Mouse (Mus musculus) right cerebral cortex, postnatal 36 days (tissue): ENCODE measurements around the gene 4930438A08Rik.
"Not testable (repeated sequence)": the region's sequence is repeated elsewhere in the genome, so short reads cannot be mapped to it uniquely, and the experiment has no call there.

Experiments used
- DNase-seq, 2 experiments: peaks; one replicate each; pipeline ENCODE4 v3.0.0; 2022; ENCODE audit warnings: low spot score in 2 of 2, mixed read lengths in 1 of 2

The 4930438A08Rik gene

DNA sequence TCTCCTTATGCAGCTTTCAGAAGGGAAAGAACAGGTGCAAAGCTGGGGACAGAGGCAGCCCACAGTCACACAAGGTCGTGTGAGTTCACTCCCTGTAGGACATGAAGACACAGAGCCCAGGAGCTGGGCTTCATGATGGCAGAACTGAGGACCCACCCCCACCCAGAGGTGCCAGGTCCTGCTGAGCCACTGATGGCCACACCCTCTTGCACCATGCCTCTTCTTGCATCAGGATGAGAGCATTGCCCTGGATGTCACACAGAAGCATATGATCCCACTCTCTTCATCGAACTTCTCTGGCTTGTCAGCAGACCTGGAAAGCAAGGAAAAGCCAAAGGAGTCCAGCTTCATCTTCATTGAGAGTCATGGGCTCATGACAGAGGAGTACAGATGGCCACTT, at the start of gene 4930438A08Rik:
Gene 4930438A08Rik, plus strand, starts transcription at position 228 of the 400 bp plus-strand sequence.
- no peak for DNase-seq

DNA sequence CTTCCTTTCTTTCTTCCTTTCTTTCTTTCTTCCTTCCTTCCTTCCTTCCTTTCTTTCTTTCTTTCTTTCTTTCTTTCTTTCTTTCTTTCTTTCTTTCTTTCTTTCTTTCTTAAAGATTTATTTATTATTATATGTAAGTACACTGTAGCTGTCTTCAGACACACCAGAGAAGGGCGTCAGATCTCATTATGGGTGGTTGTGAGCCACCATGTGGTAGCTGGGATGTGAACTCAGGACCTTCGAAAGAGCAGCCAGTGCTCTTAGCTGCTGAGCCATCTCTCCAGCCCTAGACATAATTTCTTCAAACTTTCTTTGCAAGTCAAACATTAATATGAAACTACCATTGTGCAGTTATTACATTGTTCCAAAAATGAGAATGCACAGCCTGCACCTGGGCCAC, 49.7 kb upstream of the 4930438A08Rik start:
- DNase-seq = not testable (repeated sequence)

DNA sequence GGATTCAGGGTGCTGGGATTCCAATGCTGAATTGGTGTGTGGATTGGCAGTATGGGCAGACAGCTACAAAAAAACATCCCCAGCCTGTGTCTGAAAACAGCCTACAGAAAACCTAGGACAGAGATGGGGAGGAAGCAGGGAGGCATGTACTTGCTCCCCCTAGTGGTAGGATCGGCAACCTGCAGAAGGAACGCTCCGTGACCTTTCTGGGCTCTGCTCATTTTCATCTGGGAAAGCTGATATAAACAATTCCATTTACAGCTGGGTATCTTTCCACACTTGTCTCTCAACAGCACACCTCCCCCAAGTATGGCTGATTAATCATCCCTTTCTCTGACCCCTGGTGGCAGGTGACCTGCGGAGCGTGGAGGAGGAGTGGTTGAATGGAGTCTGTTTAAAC, 48.9 kb upstream of the 4930438A08Rik start:
- peak; percentile 12 to 32 for DNase-seq

DNA sequence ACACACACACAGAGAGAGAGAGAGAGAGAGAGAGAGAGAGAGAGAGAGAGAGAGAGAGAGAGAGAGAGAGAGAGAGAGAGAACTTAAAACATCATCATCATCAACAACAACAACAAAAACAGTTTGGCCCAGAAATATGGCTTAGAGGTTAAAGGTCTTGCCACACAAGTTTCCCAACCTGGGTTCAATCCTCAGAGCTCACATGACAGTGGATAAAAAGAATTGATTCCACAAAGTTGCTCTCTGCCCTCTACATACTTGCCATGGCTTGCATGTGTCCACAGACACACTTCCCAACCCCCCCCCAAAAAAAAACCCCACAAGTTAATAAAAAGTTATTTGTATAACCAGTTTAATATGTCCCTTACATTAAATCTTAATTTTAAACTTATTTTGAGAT, 48.2 kb upstream of the 4930438A08Rik start:
- DNase-seq = no peak

DNA sequence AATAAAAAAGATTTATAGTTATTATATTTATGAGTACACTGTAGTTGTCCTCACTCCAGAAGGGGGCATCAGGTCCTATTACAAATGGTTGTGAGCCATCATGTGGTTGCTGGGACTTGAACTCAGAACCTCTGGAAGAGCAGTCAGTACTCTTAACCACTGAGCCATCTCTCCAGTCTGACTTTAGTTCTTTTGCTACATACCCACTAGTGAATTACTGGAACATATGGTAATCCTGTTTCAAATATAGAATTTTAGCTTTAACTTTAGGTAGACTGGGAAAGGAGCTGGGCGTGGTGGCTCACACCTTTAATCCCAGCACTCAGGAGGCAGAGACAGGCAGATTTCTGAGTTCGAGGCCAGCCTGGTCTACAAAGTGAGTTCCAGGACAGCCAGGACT, 46.6 kb upstream of the 4930438A08Rik start:
- not testable (repeated sequence) for DNase-seq

DNA sequence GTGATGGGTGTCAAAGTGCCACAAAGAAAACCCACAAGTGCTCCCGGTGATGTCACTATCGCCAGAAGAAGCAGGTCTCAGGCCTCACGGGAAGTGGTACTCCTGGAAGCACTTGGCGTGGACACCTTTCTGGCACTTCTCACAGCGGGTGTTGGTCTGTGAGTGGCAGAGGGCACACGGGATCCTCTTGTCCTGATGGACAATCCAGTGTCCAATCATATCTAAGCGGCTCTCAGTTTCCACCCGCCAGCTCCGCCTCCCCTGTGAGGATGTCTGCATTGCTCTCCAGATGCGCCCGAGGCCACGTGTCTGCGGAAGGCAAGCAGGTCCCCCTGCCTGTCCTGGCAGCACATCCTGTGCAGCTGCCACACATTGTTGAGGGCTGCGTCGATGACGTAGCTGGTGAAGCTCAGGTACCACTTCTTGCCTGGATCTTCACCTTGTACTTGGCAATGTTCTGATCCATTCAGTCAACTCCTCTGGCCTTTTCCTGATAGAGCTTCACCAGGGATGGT, 44.1 kb upstream of the 4930438A08Rik start:
- DNase-seq = no peak

DNA sequence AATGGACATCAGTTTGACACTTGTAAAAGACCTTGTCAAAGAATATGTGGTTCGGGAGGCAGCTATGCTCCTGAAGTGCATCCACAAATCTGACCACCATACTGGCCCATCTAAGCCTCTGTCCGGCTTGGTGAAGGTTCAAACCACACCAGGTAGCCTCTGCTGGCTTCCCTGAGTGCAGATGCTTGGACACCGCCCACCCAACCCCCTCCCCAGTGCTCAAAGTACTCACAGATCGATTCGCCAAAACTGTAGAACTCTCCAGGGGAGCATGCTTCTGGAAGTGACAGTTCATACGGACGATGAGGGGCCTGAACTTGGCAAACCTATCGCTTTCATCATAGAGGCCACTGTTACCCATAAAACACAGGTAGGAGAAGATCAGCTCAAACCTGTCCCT, 43.4 kb upstream of the 4930438A08Rik start:
- DNase-seq = no peak

DNA sequence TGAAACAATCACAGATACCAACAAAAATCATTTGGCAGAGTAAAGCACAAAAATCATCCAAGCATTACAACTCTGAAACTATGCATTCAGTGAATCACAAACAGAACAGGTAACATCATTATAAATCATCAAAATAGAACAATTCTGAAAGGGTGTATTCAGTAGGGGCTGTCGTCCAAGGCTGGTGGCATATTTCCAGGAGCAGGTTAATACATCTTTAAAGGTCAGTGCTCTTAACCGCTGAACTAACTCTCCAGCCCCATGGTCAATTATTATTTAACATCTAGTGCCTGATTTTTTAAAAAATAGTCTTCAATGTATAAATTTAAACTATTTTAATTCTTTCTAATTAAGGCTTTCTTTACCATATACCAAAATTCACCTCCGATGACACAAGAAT, 40.0 kb upstream of the 4930438A08Rik start:
- not testable (repeated sequence) for DNase-seq

DNA sequence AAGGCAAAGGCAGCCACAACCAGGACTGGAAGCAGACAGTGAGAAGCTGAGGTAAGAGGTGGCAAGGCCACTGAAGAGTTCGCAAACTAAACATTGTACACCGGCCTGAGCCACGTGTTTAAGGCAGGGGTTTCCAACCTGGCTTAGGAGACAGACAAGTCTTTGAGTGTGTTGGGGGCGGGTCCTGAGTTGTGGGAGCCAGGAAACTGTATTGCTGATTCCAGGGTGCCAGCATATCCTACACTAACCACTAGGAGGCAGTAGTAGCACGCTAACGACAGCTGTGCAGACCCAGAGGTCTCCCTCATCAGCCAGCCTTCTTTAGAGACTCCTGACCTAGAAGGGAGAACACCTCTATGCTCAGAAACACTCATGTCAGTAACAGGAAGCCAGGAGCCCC, 39.4 kb upstream of the 4930438A08Rik start:
- DNase-seq = no peak

DNA sequence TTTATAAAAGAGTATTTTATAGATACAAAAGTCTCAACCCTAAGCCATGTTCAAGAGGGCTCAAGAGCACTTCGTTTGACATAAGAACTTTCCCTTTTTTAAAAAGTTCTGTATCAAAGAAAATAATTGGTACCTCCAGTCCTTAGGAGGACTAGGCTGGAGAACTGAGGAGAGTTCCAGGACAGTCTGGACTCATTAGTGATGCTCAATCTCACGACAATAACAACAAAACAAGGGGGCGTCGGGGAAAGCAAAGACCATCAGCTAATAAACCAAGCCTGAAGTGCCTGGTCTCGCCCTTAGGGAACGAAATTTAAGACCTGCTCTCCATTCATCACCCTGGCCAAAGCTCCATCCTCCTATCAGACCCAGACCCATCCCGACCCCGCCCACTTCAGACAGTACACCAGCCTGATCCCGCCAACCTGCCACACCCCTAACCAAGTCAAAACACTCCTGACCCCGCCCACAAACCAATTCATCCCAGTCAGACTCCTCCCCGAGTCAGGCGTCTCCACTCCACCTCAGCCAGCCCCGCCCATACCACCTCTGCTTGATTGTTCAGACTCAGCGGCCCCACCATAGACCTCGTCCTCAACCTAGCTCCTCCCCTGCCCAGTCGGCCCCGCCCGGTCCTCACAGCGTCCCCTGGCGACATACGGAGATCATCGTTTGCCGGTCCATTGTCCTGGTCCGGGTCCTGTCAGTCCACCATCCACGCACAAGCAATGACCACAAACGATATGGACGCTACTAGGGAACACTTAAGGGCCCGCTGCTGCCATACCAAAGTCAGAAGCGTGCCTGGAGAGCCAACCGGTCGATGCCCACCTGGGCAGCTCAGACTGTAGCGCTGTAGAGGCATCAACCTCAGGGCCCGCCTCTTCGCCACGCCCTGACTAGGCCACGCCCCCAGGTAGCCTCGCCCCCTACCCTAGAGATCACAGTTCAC, 35.5 kb upstream of the 4930438A08Rik start:
- DNase-seq = no peak

DNA sequence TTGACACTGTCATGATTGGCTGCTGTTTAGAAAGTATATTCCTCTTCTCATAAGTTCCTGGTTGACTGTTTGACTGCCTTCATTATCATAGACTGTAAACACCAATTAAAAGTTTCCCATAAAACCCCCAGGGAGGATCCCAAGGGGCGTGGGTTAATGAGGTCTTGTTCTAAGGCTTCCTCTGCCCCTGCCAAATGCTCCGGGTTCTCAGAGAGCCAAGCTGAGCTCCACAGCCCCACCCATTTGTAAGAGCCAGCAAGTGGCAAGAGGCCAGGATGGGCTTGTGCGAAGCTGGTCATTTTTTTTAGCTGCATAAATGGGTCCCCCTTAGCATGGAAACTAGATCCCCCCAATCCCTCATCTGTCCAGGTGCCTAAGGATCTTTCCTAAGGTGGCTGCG, 27.3 kb upstream of the 4930438A08Rik start:
- DNase-seq = no peak

DNA sequence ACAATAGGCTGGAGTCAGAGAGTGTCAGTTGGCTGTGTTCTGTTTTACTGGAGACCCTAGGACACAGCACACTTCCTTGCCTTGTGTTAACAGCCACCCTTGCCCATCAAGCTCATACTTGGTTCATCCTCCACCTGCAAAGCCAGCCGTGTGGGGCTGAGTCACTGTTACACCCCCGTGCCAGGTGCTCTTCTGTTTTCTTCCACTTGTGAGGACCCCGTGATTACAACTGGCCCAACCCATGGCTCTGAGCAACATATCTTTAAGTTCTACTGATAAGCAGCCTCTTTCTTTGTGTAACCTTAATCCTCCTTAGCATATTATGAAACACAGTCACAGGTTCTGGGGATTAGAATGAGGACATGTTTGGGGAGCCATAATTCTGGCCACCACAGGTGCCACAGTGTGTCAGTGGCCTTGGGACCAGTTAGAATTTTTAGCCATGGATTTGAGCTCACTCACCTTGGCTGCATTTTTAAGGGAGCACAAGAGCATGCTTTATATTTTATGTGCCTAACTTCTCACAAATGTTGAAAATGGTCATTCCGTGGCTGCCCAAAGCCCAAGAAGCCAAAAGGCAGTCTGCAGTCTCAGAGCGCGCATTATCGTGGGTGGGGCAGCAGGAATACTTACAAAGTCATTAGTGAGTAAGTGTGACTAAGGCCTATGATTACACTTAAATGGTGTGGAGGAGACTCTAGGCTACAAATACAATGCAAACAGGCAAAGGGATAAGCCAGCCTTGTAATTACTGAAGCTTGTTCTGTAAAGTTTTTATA, 25.2 kb upstream of the 4930438A08Rik start:
- no peak for DNase-seq

DNA sequence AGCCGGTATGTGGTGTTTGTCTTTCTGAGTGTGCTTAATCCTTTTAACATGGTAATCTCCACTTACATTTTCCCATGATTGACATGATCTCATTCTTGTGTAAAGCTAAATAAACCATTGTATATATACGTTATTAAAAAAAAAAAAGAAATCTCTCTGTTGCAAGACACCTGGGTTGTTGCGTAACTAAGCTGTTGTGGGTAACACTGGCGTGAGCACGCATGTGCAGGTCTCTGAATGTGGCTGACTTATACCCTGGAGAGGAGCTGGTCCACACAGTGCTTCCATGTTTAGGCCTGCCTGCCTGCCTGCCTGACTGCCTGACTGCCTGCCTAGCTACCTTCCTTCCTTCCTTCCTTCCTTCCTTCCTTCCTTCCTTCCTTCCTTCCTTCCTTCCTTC, 24.0 kb upstream of the 4930438A08Rik start:
- no peak for DNase-seq

DNA sequence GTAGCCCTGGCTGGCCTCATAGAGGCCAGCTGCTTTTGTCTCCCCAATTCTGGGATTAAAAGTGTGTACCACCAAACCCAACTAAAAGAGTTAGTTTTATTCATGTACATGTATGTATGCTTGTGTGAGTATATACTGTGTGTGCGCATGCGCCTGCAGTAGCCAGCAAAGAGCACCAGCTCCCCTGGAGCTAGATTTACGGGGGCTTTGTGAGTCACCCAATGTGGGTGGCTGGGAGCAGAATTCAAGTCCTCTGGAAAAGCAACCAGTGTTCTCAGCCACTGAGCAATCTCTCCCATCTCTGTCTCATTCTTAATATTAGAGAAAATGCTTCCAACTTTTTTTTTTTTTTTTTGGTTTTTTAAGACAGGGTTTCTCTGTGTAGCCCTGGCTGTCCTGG, 20.2 kb upstream of the 4930438A08Rik start:
- DNase-seq = peak; percentile 4 to 14

DNA sequence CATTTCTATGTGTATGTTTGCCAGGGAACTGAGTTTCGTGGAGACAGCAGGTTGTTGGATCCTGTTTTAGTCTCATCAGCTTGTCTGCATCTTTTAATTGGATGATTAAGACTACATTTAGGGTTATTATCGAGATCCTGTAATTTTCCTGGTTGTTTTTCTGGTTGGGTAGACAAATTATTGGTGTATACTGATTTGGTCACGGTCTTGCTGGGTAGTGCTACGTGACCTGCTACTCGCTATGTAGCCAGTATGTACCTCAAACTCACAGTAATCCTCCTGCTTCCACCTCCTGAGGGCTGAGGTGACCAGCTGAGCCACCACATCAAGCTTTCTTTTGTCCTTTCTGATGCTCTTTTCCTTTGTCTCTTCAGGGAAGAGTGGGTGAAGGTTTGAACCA, 16.8 kb upstream of the 4930438A08Rik start:
- no peak for DNase-seq

DNA sequence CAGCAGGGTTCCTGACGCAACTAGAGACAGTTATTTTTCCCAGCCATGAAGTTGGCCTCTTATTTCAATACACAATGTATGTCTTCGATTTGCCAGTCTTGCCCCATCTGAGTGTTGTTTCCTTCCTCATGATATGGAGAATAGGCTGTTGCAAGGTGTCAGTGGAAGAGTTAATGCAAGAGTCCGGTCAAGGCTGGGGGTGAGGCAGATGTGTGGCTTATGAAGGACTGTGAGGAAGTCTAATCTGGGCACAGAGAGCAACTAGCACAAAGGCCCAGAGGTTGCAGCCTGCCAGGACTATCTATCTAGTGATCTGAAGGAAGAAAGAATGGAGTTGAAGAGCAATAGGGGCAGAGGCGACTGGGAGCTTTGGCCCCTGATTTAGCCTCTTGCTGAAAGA, 14.4 kb upstream of the 4930438A08Rik start:
- no peak for DNase-seq

DNA sequence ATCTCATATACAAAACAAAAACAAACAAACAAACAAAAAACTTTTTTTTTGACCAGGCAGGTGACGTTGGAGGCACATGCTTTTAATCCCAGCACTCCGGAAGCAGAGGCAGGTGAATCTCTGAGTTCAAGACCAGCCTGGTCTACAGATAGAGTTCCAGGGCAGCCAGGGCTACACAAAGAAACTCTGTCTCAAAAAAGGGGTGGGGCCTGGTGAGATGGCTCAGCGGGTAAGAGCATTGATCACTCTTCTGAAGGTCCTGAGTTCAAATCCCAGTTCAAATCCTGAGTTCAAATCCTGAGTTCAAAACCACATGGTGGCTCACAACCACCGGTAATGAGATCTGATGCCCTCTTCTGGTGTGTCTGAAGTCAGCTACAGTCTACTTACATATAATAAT, 12.8 kb upstream of the 4930438A08Rik start:
- no peak for DNase-seq

DNA sequence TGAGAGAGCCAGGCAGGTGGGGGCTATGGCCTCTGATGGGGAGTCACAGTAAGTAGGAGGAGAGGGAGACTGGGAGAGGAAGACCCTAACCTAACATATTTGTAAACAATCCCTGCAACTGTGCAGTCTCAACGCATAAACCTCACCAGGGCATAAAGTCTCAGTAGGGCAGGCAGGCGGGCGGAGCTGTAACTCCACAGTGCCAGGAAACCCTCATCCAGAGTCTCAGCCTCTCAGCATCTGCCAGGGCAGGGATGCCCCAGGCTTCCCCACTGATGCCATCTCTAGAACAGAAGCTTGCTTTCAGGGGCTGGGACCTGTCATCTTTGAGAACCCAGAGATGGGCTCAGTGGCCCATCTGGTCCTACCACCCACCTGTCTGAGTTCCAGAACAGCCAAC, 12.3 kb upstream of the 4930438A08Rik start:
- no peak for DNase-seq

DNA sequence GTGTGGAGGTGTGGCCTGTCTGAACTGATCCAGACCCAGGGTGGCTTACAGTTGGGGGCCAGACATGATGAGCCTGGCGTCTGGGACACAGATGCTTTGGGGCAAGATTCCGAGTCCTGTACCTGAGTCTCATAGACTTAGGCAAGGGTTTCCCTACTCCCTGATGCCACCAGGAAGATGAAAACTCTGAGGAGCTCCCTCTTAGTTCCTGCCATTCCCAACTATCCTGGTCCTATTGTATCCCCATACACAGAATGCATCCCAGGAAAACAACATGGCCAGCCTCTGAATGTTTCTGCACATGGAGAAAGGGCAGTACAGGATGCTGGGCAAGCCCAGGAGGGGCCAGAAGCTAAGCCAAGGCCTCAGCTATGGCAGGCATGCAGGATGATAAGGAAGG, 11.1 kb upstream of the 4930438A08Rik start:
- DNase-seq = no peak

DNA sequence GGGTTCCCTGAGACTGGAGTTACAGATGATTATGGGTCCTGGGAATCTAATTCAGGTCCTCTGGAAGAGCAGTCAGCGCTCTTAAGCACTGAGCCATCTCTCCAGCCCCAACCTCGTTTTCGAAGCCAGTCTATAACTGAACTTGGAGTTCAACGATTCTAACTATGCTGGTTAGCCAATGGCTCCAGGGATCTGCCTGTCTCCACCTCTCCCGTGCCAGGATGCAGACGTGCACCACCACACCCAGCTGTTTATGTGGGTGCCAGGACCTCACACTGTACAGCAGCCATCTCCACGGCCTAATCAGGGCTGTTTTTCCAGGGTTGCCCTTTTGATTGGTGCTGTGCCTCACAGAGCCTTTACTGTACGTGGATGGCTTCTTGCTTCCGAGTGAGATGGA, 10.1 kb upstream of the 4930438A08Rik start:
- DNase-seq = no peak

DNA sequence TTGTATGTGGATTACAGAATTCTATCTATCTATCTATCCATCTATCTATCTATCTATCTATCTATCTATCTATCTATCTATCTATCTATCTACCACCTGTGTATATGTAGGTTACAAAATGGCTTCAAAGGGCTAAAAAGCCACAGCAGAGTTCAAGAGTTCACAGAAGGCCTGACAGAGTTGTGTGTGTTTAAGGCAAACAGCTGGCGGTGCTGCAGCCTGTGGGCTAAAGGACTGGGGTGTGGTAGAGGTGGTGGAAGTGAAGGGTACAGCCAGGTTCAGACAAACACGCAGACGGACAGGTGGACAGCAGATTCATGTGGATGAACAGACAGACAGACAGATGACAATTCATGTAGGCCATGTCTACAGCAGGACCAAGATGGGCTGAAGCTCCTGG, 6.3 kb upstream of the 4930438A08Rik start:
- DNase-seq = no peak

DNA sequence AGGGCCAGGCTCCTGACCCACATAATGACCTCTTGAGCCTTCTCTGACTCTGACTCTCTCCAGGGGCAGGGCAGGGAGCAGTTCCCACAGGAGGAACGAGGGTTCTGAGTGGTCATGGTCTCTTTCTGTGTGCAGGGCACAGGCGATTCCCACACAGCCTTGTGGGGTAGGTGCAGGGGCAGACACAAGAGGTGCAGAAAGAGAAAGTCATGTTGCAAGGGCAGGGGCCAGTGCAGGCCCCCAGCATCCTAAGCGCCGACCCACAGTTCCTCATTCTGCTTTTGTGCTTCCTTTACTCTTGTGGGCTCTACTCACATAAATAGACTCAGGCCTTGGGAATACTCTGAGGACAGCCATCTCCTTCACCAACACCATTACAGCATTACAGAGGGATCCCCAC, 1.2 kb downstream of the 4930438A08Rik start:
- no peak for DNase-seq
